Mouse (Mus musculus) cerebellum, adult 2 months (tissue): ENCODE measurements around the gene Zfhx2.

Source experiments
- CTCF ChIP-seq: fragments of 200-500 bp; IDR thresholded peaks from 2 replicates; pipeline ENCODE4 v1.5.1; 2011; ENCODE audit warnings: low read depth, mild to moderate bottlenecking, control low read depth, low read length, moderate library complexity, borderline replicate concordance; ENCODE audit not compliant: insufficient read depth
- POLR2A ChIP-seq: fragments of 200-500 bp; IDR thresholded peaks from 2 replicates; pipeline ENCODE4 v1.6.1; 2011; ENCODE audit warnings: low read length, control low read depth, borderline replicate concordance; ENCODE audit not compliant: insufficient read depth

GRCm38 (mm10) chr14:55061845-55062244 is 30.3 kb downstream of the Zfhx2 start:
- no peak for TF ChIP-seq CTCF
- TF ChIP-seq POLR2A: no peak
